Mouse (Mus musculus) forebrain, embryonic 15.5 days (tissue): ENCODE measurements at regions not wholly inside any gene's neighbourhood (a gene's known extent, or its start where the extent isn't known, plus 50 kb on each side); places are given as distances from the start of the nearest gene placed in this dataset.
A peak's percentile ranks its signal among the peaks of the same experiment; 100 is the strongest.

Experiments
- ATAC-seq: fragments of 200-750 bp; cut with Nextera tagmentation; replicated peaks from 2 replicates; pipeline ENCODE4 v1.8.0; 2017; ENCODE audit warnings: mild to moderate bottlenecking, moderate TSS enrichment, moderate library complexity
- H3K27ac ChIP-seq: fragments of 300-500 bp; sonication (generic); replicated peaks from 2 replicates; pipeline ENCODE4 v1.5.1; 2015; ENCODE audit warnings: mild to moderate bottlenecking, inconsistent platforms
- H3K27me3 ChIP-seq: fragments of 300-500 bp; sonication (generic); 2 replicates; pipeline ENCODE4 v1.6.1; 2015; ENCODE audit warnings: inconsistent platforms
- H3K36me3 ChIP-seq: fragments of 300-500 bp; sonication (generic); 2 replicates; pipeline ENCODE4 v1.6.1; 2015; ENCODE audit warnings: mild to moderate bottlenecking, inconsistent platforms
- H3K4me1 ChIP-seq: fragments of 300-500 bp; sonication (generic); 2 replicates; pipeline ENCODE4 v1.6.1; 2015; ENCODE audit warnings: inconsistent platforms
- H3K4me2 ChIP-seq: fragments of 300-500 bp; sonication (generic); replicated peaks from 2 replicates; pipeline ENCODE4 v1.6.1; 2015; ENCODE audit warnings: mild to moderate bottlenecking, inconsistent platforms
- H3K4me3 ChIP-seq: fragments of 300-500 bp; sonication (generic); 2 replicates; pipeline ENCODE4 v1.5.1; 2015; ENCODE audit warnings: mild to moderate bottlenecking, inconsistent platforms
- H3K9ac ChIP-seq: fragments of 300-500 bp; sonication (generic); replicated peaks from 2 replicates; pipeline ENCODE4 v1.6.1; 2015; ENCODE audit warnings: mild to moderate bottlenecking, inconsistent platforms
- H3K9me3 ChIP-seq: fragments of 300-500 bp; sonication (generic); 2 replicates; pipeline ENCODE4 v1.6.1; 2016; ENCODE audit warnings: inconsistent platforms
- WGBS: fragments of 180-500 bp; shearing (Covaris S2); methylation state at CpG from one replicate; pipeline ENCODE4 v1.1.7; 2015; ENCODE audit warnings: mixed read lengths; 5-methylcytosine and 5-hydroxymethylcytosine counted together

GRCm38 (mm10) chr15:28560035-28560434 lies 356.5 kb downstream of the Dnah5 start:
- Histone ChIP-seq H3K36me3 (no peaks in the 10 kb centered on the region), H3K27me3 (no peaks in the 10 kb centered on the region), H3K4me3 (no peak overlapping the region), H3K4me2 (no peak overlapping the region), H3K9me3 (no peaks in the 10 kb centered on the region), H3K27ac (no peak overlapping the region), H3K9ac (no peak overlapping the region), H3K4me1 (no peaks in the 10 kb centered on the region)
- ATAC-seq = no peak
- WGBS = 69% methylated on average over 1 of the region's 1 CpGs

DNA sequence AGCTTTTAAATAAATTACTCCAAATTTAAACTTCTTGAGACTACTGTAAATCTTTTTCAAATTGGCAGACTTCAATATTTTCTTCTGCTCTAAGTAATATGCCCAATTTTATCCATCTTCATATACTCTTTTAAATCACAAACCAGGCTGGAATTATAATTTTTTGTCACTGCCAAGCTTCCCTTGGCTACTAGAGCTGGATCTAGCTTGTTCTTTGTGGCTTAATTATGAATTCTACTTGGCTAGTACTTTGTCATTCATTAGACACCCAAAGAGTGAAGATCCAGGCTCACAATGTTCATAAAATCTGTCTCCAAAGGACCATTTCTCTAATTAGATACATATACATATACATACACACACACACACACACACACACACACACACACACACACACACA lies 391.7 kb downstream of the Dnah5 start:
- no peak overlapping the region for H3K9ac ChIP-seq
- no peak for ATAC-seq
- H3K36me3 ChIP-seq = no peaks in the 10 kb centered on the region
- H3K4me3 ChIP-seq = no peak overlapping the region
- no peaks in the 10 kb centered on the region for H3K4me1 ChIP-seq
- no peaks in the 10 kb centered on the region for H3K9me3 ChIP-seq
- H3K27ac ChIP-seq = no peak overlapping the region
- no peaks in the 10 kb centered on the region for H3K27me3 ChIP-seq
- H3K4me2 ChIP-seq = no peak overlapping the region

- WGBS = 72% methylated on average over 4 of the region's 4 CpGs
- peak overlapping the region; percentile 73 for H3K27ac ChIP-seq
- no peak for ATAC-seq
These were observed 392.2 kb downstream of the Dnah5 start for GRCm38 (mm10) chr15:28595725-28596124.

DNA sequence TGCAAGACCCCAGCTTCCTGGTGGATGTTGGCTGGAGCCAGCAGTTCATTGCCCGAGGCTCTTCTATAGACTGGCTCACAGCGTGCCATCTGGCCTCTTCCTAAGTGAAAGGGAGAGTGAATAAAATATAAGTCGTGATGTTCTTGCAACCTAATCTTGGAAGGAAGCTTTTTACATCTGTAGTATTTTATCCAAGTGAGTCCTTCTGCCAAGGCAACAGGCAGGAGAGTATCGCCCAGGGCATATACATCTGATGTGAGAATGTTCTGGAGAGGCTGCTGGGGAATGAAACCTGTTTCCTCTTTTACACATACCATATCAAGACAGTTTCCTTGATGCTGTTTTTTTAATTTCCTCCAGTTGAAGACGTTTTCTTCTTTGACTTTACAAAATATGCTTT lies 396.6 kb downstream of the Dnah5 start:
- ATAC-seq = no peak
- Histone ChIP-seq H3K4me1 (no peaks in the 10 kb centered on the region), H3K4me3 (no peak overlapping the region), H3K9me3 (no peaks in the 10 kb centered on the region), H3K36me3 (no peaks in the 10 kb centered on the region), H3K4me2 (no peak overlapping the region), H3K27me3 (no peaks in the 10 kb centered on the region), H3K9ac (no peak overlapping the region), H3K27ac (no peak overlapping the region)
- WGBS = 63% methylated on average over 5 of the region's 5 CpGs

More at GRCm38 (mm10) chr15:28595725-28596124, 392.2 kb downstream of the Dnah5 start:
- no peak overlapping the region for H3K4me2 ChIP-seq
- no peaks in the 10 kb centered on the region for H3K9me3 ChIP-seq
- H3K9ac ChIP-seq = no peak overlapping the region
- no peak overlapping the region for H3K4me3 ChIP-seq
- no peaks in the 10 kb centered on the region for H3K4me1 ChIP-seq
- no peaks in the 10 kb centered on the region for H3K27me3 ChIP-seq
- no peaks in the 10 kb centered on the region for H3K36me3 ChIP-seq

- 72% methylated on average over 3 of the region's 3 CpGs for WGBS
- ATAC-seq = peak; percentile 66; the same call in 1 of the 2 replicates
These were observed 412.1 kb downstream of the Dnah5 start for GRCm38 (mm10) chr15:28615662-28616061.

GRCm38 (mm10) chr15:28640349-28640748 lies 436.8 kb downstream of the Dnah5 start:
- Histone ChIP-seq H3K27me3 (no peaks in the 10 kb centered on the region), H3K36me3 (no peaks in the 10 kb centered on the region), H3K4me3 (no peak overlapping the region), H3K27ac (no peak overlapping the region), H3K9ac (no peak overlapping the region), H3K4me2 (no peak overlapping the region), H3K4me1 (no peaks in the 10 kb centered on the region; the same call in 1 of the 2 replicates), H3K9me3 (no peaks in the 10 kb centered on the region)
- no peak for ATAC-seq
- WGBS = 7% methylated on average over 3 of the region's 3 CpGs

More at GRCm38 (mm10) chr15:28615662-28616061, 412.1 kb downstream of the Dnah5 start:
- no peaks in the 10 kb centered on the region for H3K9me3 ChIP-seq
- H3K36me3 ChIP-seq = no peaks in the 10 kb centered on the region
- H3K9ac ChIP-seq = no peak overlapping the region
- H3K4me1 ChIP-seq = no peaks in the 10 kb centered on the region
- no peaks in the 10 kb centered on the region for H3K27me3 ChIP-seq
- no peak overlapping the region for H3K4me2 ChIP-seq
- H3K4me3 ChIP-seq = no peak overlapping the region
- 0 out of 2 replicates have a peak overlapping the region, but pooled peaks have one; percentile 11 for H3K27ac ChIP-seq

DNA sequence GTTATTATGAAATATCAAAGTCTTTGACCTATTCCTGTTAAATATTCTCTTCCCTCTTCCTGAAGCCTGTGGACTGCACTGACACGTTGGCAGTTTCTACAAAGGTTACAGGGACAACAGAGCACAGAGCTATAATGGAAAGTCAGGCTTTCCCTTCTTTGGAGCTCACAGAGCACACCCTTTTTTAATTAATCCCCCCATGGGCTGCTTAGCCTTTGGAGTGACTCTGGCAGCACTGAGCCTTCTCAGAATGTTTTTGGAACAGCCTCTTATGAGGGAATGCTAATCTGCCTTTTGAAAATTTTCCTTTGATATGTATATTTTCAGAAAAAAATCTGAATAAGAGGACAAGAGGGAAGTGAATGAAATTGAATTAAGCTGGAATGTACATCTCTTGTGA lies 441.6 kb downstream of the Dnah5 start:
- 0% methylated on average over 1 of the region's 1 CpGs for WGBS
- ATAC-seq = peak; percentile 58; the same call in 1 of the 2 replicates
- H3K4me3 ChIP-seq = no peak overlapping the region

GRCm38 (mm10) chr15:28653996-28654395 lies 450.4 kb downstream of the Dnah5 start:
- 53% methylated on average over 3 of the region's 3 CpGs for WGBS
- no peak overlapping the region for H3K27ac ChIP-seq
- no peak overlapping the region for H3K4me2 ChIP-seq
- H3K4me3 ChIP-seq = no peak overlapping the region
- no peak overlapping the region for H3K9ac ChIP-seq
- no peak for ATAC-seq
- no peaks in the 10 kb centered on the region for H3K9me3 ChIP-seq
- H3K4me1 ChIP-seq = no peaks in the 10 kb centered on the region
- no peaks in the 10 kb centered on the region for H3K27me3 ChIP-seq
- H3K36me3 ChIP-seq = no peaks in the 10 kb centered on the region

More for the DNA sequence above, 441.6 kb downstream of the Dnah5 start:
- Histone ChIP-seq H3K4me1 (no peaks in the 10 kb centered on the region; the same call in 1 of the 2 replicates), H3K27me3 (no peaks in the 10 kb centered on the region), H3K4me2 (no peak overlapping the region), H3K27ac (no peak overlapping the region), H3K36me3 (no peaks in the 10 kb centered on the region), H3K9me3 (no peaks in the 10 kb centered on the region), H3K9ac (no peak overlapping the region)

DNA sequence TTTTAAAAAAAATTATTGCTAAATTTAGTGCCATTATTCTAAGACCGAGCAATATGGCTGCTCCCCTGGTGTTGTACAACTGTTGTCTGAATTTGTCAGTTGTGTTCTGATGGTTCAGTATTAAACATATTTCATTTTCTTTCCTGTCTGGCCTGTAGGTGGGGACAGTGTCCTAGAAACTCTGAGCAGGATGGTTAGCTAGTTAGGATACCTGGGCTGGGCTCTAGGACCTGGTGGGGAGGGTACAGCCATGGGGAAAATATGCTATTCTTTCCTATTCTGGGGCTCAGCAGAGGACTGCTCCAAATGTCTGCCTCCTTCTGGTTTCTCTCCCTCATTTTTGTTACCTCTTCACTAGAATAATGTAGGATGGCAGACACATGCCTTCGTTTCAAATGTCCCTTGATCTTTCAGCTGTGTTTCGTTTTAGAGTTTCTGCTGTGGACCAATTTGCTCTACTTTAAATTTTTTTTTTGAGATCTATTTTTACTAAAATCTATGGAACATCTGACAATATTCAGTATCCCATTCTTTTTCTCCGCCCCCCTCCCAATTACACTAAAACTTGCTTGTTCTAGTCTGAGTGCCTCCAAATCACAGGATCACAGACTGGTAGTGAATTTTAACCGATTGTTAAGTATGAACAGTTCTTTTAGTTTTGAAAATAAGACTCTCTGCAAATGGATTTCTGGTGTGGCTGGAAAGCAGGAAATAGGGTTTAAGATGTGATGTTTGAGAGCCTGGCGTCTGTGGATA lies 460.5 kb downstream of the Dnah5 start:
- 82% methylated on average over 6 of the region's 6 CpGs for WGBS
- peak; percentile 69 for ATAC-seq
- no peak overlapping the region for H3K4me3 ChIP-seq
- H3K4me1 ChIP-seq = no peaks in the 10 kb centered on the region
- H3K27me3 ChIP-seq = no peaks in the 10 kb centered on the region
- no peak overlapping the region for H3K4me2 ChIP-seq
- no peaks in the 10 kb centered on the region for H3K36me3 ChIP-seq
- no peak overlapping the region for H3K9ac ChIP-seq
- no peaks in the 10 kb centered on the region for H3K9me3 ChIP-seq
- 0 out of 2 replicates have a peak overlapping the region, but pooled peaks have one; percentile 19 for H3K27ac ChIP-seq
